Mouse (Mus musculus) limb, embryonic 14.5 days (tissue): Measurements from ENCODE around the gene Pomgnt1. TPM values are rescaled to one million over a fixed set of nuclear protein-coding genes. Genes with fewer than 3 reads are reported as not detected.
A peak's percentile ranks its signal among the peaks of the same experiment; 100 is the strongest.

Experiments
- ATAC-seq: fragments of 200-750 bp; cut with Nextera tagmentation; 2 replicates; pipeline ENCODE4 v1.8.0; 2017; ENCODE audit warnings: low read depth, moderate number of reproducible peaks, moderate TSS enrichment; ENCODE audit not compliant: low FRiP score
- DNase-seq: peaks from one replicate; pipeline ENCODE4 v3.0.0-alpha.2; 2015; ENCODE audit warnings: low spot score
- H3K27ac ChIP-seq: fragments of 300-500 bp; sonication (generic); replicated peaks from 2 replicates; pipeline ENCODE4 v1.5.1; 2014; ENCODE audit warnings: low read depth, mild to moderate bottlenecking, low read length, moderate library complexity, mixed read lengths
- H3K27me3 ChIP-seq: fragments of 300-500 bp; sonication (generic); 2 replicates; pipeline ENCODE4 v1.6.1; 2014; ENCODE audit warnings: low read length, mixed read lengths; ENCODE audit not compliant: control insufficient read depth, insufficient read depth
- H3K36me3 ChIP-seq: fragments of 300-500 bp; sonication (generic); 2 replicates; pipeline ENCODE4 v1.6.1; 2014; ENCODE audit warnings: mild to moderate bottlenecking, low read length, moderate library complexity, mixed read lengths; ENCODE audit not compliant: control insufficient read depth, insufficient read depth
- H3K4me1 ChIP-seq: fragments of 300-500 bp; sonication (generic); 2 replicates; pipeline ENCODE4 v1.6.1; 2014; ENCODE audit warnings: antibody characterized with exemption, low read length, mixed read lengths; ENCODE audit not compliant: control insufficient read depth, insufficient read depth
- H3K4me2 ChIP-seq: fragments of 300-500 bp; sonication (generic); replicated peaks from 2 replicates; pipeline ENCODE4 v1.6.1; 2014; ENCODE audit warnings: low read depth, mild to moderate bottlenecking, low read length, moderate library complexity; ENCODE audit not compliant: severe bottlenecking
- H3K4me3 ChIP-seq: fragments of 300-500 bp; sonication (generic); replicated peaks from 2 replicates; pipeline ENCODE4 v1.5.1; 2014; ENCODE audit warnings: low read length
- H3K9ac ChIP-seq: fragments of 300-500 bp; sonication (generic); 2 replicates; pipeline ENCODE4 v1.6.1; 2014; ENCODE audit warnings: mild to moderate bottlenecking, low read depth, low read length, moderate library complexity; ENCODE audit not compliant: severe bottlenecking
- H3K9me3 ChIP-seq: fragments of 300-500 bp; sonication (generic); 2 replicates; pipeline ENCODE4 v1.6.1; 2016; ENCODE audit warnings: low read length; ENCODE audit not compliant: control insufficient read depth
- POLR2A ChIP-seq: fragments of 200-500 bp; IDR thresholded peaks from 2 replicates; pipeline ENCODE4 v1.8.0; 2012; ENCODE audit warnings: inconsistent platforms, mild to moderate bottlenecking, moderate library complexity, borderline replicate concordance; ENCODE audit not compliant: insufficient read depth, insufficient read length; ENCODE audit errors: extremely low read depth
- WGBS: fragments of 180-500 bp; shearing (Covaris S2); extraction: QIAGEN DNeasy Blood & Tissue Kit; methylation state at CpG from one replicate; pipeline ENCODE4 v1.1.7; 2014; 5-methylcytosine and 5-hydroxymethylcytosine counted together
- polyA plus RNA-seq, 2 experiments: library from polyadenylated mRNA; depleted of rRNA in 1 of 2; stranded (reverse) in 1 of 2; unstranded in 1 of 2; fragments of >200 nt; fragmentation: Nextera tagmentation in 1 of 2; extraction: Ambion mirVana in 1 of 2; gene quantifications; 2 replicates each; pipeline versions ENCODE4 v1.2.1 to v1.2.3; 2012 to 2014

The Pomgnt1 gene
- polyA plus RNA-seq, 2 experiments: 62.7 to 79.6 TPM

DNA sequence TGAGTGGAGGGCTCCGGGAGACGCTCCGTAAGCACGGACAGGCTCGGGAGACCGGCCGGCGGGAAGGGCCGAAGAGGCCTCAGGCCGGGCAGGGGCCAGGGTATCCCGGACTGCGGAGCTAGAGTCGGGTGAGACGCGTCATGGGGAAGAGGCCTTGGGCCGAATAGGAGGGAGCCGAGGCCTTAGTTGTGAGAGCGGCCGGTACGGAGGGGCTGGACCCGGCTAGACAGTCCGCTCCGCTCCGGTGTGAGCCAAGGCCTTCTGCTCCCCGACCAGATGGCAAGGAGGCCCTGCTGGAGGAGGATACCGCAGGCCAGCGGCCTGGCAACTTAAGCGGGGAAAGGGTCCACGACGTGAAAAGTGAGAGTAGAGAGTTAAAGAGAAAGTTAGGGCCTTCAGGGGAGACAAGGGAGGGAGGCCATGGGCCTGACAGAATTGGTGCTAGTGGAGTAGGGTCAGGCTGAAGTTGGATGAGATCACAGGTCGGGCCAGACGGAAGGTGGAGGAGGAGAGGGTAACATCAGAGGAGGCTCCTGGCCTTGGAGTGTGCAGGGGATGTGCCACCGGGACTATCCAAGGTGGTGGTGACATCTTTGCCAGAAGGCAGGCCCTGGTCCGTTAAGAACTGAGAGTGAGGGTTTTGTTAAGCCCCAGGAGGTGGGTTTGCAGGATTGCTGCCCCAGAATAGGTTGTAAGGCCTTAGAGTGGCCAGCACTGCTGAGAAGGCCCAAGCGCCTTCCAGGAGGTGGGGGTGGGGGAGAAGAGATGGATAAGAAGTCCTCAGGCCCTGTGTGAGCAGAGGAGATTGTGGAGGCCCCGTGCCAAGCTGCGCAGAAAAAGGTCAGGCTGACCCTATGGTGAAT is 47.0 kb upstream of the Pomgnt1 start:
- H3K27me3 ChIP-seq: no peaks in the 10 kb centered on the region
- H3K27ac ChIP-seq: peak overlapping the region; percentile 97
- peak overlapping the region; percentile 96 for H3K4me3 ChIP-seq
- no peaks in the 10 kb centered on the region for H3K9me3 ChIP-seq
- H3K4me2 ChIP-seq: peak overlapping the region; percentile 86
- DNase-seq: no peak
- WGBS: 4% methylated on average over 37 of the region's 37 CpGs
- no peak for TF ChIP-seq POLR2A
- peaks cover 23% of the 10 kb centered on the region for H3K4me1 ChIP-seq
- no peak for ATAC-seq
- H3K36me3 ChIP-seq: peaks cover 26% of the 10 kb centered on the region
- peak overlapping the region; percentile 95 for H3K9ac ChIP-seq

DNA sequence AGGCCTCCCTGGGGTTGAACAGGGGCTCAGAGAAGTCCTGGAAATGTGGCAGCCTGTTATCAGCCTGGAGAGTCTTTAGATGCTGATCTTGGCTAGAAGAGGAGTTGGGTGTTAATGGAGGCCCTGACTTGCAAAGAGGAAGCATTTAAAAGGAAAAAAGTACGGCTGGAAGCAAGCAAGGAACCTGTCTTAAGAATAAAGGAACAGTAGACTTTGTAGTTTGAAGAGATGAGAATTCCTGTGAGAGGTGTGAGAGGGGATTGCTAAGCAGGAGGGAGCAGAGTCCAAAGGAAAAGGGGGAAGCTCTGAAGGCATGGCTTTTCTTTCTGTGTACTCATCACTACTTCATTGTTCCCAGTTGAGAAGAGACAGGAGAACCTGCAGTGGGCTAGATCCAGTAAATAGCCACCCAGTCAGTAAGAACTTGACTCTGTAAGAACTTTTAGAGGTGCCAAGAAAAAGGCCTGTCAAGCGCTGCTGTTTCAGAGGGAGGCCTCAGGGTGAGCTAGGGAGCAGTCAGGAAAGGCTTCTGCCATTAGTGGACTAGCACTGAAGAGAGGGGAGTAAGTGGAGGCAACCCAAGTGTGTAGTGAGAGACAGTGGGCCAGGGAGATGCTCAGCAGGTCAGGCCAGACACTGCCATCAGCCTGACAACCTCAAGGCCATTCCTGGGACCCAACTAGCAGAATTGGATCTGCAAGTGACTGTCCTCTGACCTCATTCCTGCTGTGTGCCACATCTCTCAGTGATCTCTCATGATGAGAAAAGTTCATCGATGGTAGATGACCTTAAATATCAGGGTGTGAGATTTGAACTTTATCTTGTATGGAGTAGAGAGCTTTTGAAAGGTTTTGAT is 46.2 kb upstream of the Pomgnt1 start:
- H3K4me2 ChIP-seq: peak overlapping the region; percentile 86
- TF ChIP-seq POLR2A: no peak
- H3K36me3 ChIP-seq: peaks cover 34% of the 10 kb centered on the region
- H3K4me3 ChIP-seq: peak overlapping the region; percentile 96
- peak overlapping the region; percentile 97 for H3K27ac ChIP-seq
- H3K4me1 ChIP-seq: peaks cover 23% of the 10 kb centered on the region
- no peaks in the 10 kb centered on the region for H3K27me3 ChIP-seq
- WGBS: 63% methylated on average over 3 of the region's 3 CpGs
- ATAC-seq (no peak), DNase-seq (no peak)
- peak overlapping the region; percentile 95 for H3K9ac ChIP-seq
- no peaks in the 10 kb centered on the region for H3K9me3 ChIP-seq

DNA sequence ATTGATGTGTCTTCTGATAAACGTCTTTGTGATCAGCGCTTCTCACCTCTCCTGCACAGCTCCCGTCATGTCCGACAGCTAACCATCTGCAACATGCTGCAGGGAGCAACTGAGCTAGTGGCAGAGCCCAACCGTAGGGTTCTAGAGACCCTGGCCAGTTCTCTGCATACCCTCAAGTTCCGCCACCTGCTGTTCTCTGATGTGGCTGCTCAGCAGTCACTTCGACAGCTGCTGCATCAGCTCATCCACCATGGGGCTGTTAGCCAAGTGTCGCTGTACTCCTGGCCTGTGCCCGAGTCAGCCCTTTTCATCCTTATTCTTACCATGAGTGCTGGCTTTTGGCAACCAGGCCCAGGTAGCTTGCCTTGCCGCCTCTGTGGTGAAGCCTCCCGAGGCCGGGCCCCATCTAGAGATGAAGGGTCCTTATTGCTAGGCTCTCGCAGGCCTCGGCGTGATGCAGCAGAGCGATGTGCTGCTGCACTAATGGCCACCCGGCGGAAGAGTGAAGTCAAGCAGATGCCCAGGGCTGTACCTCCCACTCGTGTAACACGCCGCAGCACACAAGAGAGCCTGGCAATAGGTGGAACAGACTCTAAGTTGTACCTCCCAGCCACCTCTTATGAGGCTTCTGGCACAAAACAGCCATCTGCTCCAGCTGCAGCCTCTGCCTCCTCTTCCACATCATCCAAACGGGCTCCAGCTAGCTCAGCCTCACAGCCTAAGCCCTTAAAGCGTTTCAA is 35.0 kb upstream of the Pomgnt1 start:
- no peak overlapping the region for H3K27ac ChIP-seq
- peaks cover 97% of the 10 kb centered on the region for H3K36me3 ChIP-seq
- no peak overlapping the region for H3K4me3 ChIP-seq
- H3K27me3 ChIP-seq: no peaks in the 10 kb centered on the region
- H3K9ac ChIP-seq: no peak overlapping the region
- WGBS: 91% methylated on average over 23 of the region's 23 CpGs
- no peak for TF ChIP-seq POLR2A
- no peak for DNase-seq
- ATAC-seq: peak; percentile 55; the same call in 1 of the 2 replicates
- no peaks in the 10 kb centered on the region for H3K4me1 ChIP-seq
- no peaks in the 10 kb centered on the region for H3K9me3 ChIP-seq
- no peak overlapping the region for H3K4me2 ChIP-seq

DNA sequence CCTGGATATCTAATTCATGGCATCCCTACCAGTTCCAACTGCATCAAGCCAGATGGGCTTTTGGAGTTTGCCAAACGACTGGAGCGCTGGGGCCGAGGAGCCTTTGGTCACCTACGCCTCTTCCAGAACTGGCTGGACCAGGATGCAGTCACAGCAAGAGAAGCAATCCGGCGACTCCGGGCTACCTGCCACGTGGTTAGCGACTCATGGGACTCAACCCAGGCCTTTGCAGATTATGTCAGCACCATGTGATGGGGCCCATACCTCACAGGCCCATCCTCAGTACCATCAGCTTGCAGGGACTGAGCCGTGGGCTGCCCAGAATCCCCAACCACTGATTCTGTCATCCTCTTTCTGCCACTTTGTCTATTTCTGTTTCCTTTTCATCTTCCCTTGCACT is 27.3 kb upstream of the Pomgnt1 start:
- Histone ChIP-seq H3K36me3 (peaks cover 95% of the 10 kb centered on the region), H3K4me3 (no peak overlapping the region), H3K9ac (no peak overlapping the region), H3K9me3 (no peaks in the 10 kb centered on the region), H3K27me3 (no peaks in the 10 kb centered on the region), H3K4me1 (no peaks in the 10 kb centered on the region), H3K27ac (no peak overlapping the region), H3K4me2 (no peak overlapping the region)
- no peak for TF ChIP-seq POLR2A
- ATAC-seq (no peak), DNase-seq (no peak)
- WGBS: 86% methylated on average over 10 of the region's 10 CpGs

DNA sequence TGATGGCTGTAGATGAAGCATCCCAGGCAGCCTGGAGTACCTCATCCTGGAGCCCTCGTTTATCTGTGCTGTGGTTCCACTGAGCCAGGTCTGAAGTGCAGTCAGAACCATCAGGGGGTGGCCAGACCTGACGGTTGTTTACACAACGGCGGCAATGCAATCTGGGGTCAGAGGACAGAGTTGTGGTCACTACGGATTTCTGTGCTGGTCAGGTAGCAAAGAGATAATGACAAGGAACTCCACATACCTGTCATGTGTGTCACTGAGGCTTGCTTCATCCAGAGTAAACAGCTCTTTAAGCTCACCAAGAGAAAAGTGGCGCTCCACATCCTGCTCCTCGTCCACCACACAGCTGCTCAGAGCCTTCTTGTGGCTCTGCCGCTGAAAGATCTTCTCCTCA is 26.4 kb upstream of the Pomgnt1 start:
- peaks cover 88% of the 10 kb centered on the region for H3K36me3 ChIP-seq
- TF ChIP-seq POLR2A: no peak
- no peak overlapping the region for H3K9ac ChIP-seq
- H3K4me3 ChIP-seq: no peak overlapping the region
- no peak overlapping the region for H3K27ac ChIP-seq
- no peak for ATAC-seq
- no peak for DNase-seq
- H3K4me1 ChIP-seq: no peaks in the 10 kb centered on the region
- no peak overlapping the region for H3K4me2 ChIP-seq
- WGBS: 80% methylated on average over 8 of the region's 8 CpGs
- no peaks in the 10 kb centered on the region for H3K9me3 ChIP-seq
- no peaks in the 10 kb centered on the region for H3K27me3 ChIP-seq
